Mouse (Mus musculus) fibroblast of lung, adult 2 months (primary cell): ENCODE results near the gene Reep1.

ENCODE experiments used
- DNase-seq: peaks from one replicate; pipeline ENCODE4 v3.0.0-alpha.2; 2011; ENCODE audit warnings: low read depth

Reep1 gene

GRCm38 (mm10) chr6:71780431-71780830 is 73.1 kb downstream of the Reep1 start:
- DNase-seq = no peak

GRCm38 (mm10) chr6:71783165-71783564 is 75.8 kb downstream of the Reep1 start:
- DNase-seq = peak; percentile 25

- no peak for DNase-seq
Observed at GRCm38 (mm10) chr6:71788348-71788747, 81.0 kb downstream of the Reep1 start.

GRCm38 (mm10) chr6:71791771-71792170 is 84.4 kb downstream of the Reep1 start:
- no peak for DNase-seq

- no peak for DNase-seq
Observed at GRCm38 (mm10) chr6:71799391-71799790, 92.0 kb downstream of the Reep1 start.

DNA sequence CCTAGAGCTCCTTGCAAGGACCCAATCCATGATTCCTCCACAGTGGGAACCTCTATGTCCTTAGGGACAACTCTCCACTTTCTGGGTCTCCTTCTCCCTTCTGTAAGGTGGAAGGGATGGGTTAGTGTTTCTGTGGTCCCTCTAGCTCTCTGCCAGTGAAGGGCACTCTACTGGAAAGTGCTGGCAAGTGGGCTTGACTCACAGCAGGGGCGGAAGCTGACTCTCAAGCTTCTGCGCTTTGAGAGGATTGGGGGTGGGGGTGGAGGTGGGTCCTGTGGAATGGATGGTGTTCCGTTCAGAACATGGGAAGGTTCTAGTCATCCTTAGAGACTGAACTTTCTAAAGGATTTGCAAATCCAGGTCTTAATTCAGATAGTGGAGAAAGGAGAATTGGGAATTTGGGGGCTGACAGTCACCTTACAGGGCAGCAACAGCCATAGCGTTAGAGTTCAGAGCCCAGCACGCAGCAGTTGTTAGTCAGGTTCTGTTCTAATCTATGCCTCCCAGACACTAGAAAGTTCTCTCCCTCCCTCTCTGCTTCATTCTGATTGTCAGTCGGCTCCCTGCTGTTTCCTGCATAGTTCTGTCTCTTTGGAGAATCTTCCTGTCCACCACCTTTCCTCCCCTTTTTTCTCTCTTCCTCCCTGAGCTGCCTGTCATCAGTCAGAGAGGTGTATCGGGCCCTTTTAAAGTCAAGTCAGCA is 93.8 kb downstream of the Reep1 start:
- DNase-seq = no peak

GRCm38 (mm10) chr6:71801714-71802094 is 94.3 kb downstream of the Reep1 start:
- no peak for DNase-seq

DNA sequence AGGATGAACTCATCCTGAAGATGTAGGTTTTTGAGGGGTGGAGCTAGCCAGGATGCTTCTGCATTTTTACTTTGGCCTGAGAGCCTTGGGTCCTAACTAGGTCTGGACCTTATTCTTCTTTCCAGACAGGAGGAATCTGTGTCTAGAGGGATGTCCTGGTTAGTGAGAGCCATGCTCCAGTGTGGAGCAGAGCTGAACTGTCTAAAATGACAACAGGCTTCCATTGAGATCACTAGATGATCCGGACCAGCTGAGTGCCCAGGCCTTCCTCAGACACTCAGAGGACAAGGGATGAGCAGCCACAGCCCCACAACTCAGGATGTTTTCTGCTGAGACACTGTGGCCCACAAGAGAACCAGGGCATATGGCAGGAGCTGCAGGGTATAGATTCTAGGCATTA is 96.2 kb downstream of the Reep1 start:
- DNase-seq = no peak

- DNase-seq = peak; percentile 66
Observed at GRCm38 (mm10) chr6:71804061-71804829, 96.9 kb downstream of the Reep1 start.

DNA sequence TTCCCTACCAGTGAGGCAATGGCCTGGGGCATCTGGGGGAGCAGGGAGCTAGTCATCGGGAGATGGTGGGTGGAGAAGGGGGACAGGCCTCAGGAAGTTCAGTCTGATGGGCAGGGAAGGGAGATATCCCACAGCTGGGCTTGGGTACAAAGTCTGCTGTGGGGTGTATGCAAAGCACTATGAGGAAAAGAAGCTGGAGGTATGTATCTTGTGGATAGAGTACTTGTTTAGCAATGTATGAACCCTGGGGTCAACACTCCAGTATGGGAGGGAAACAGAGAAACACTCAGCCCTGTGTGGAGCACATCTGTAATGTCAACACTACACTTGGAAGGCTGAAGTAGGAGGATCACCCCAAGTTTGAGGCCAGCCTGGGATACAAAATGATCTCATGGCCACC is 99.4 kb downstream of the Reep1 start:
- no peak for DNase-seq

DNA sequence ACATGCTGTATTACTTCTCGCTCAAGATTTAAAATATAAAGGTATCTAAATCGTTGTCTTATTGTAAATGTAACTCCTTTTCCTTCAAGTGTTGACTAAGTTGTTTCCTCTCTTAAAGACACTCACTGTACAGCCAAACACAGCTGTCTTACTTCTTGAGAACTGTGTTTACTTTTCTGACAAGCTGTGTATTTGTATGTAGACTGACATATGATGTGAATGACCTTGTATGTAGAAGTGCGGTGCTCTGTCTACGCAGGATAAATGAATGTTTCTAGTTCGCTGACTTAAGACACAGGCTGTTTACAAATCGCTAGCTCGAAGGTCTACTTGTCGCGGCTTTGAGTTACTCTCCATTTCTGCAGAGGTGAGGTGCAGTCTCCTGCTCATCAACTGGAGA is 102.5 kb downstream of the Reep1 start:
- DNase-seq = no peak

DNA sequence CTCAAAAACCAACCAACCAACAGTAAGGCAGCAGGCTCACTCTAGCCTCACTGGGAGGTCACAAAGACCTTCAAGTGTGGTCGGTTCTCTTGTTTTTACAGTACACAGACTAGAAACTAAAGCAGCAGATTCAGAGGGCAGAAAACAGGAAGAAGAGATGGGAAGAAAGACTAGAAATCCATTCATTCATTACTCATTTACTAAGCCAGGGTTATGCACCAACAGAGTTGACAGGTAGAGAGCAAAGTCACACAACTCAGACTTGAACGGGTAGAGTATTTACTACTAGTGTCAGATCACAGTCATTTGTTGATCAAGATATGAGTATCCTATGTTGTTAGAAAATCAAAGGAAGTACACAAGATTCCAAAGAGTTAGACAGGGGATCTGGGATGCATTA is 105.5 kb downstream of the Reep1 start:
- DNase-seq = no peak

- no peak for DNase-seq
Observed at GRCm38 (mm10) chr6:71819764-71820292, 112.5 kb downstream of the Reep1 start.

DNA sequence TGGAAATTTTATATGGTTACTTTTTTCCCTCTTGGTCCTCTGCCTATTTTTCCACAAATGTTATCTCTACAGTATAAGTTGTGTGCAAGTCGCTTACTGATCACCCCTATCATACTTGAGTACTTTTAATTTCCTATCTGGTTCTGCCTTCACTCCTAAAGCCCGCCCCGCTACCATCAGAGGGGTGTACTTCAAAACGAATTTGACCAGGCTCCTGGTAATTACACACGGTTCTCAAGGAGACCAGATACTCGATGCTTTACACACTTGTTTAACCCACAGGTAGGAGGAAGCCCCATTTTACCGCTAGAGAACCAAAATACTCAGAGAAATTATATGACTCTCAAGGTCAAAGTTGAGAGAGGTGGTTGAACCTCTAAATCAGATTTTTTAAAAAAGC is 115.7 kb downstream of the Reep1 start:
- DNase-seq = no peak

GRCm38 (mm10) chr6:71823488-71823887 is 116.1 kb downstream of the Reep1 start:
- DNase-seq = peak; percentile 70

- no peak for DNase-seq
Observed at GRCm38 (mm10) chr6:71823961-71824360, 116.6 kb downstream of the Reep1 start.

DNA sequence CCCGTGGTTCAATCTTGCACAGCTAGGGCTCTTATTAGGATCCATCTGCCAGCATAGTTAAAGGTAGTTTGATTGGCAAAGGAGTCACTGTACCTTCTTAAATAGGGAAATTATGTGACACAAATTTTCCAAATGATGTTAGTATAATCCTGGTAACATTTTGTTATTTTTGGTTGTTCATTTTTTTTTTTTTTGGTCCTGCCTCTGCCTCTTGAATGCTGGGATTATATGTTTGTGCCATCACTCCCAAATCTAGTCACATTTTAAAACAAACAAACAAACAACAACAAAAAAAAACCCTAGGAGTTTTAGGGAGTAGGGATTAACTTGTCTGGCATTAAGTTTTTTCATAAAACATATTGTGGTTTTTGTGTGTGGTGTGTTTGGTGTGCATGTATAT is 119.5 kb downstream of the Reep1 start, which contains the start of gene Mrpl35:
TSS of gene Mrpl35 (minus strand) at position 101 of the 400 bp plus-strand sequence.
- no peak for DNase-seq

GRCm38 (mm10) chr6:71829768-71830167 is 122.4 kb downstream of the Reep1 start:
- DNase-seq = no peak

GRCm38 (mm10) chr6:71830690-71831580 is 123.6 kb downstream of the Reep1 start, which contains the start of gene Immt:
Gene Immt, plus strand, starts transcription at chr6:71831331.
- DNase-seq = peak; percentile 93

GRCm38 (mm10) chr6:71831581-71831960 is 124.2 kb downstream of the Reep1 start:
- peak; percentile 93 for DNase-seq

- DNase-seq = no peak
Observed at GRCm38 (mm10) chr6:71836811-71837210, 129.4 kb downstream of the Reep1 start.

DNA sequence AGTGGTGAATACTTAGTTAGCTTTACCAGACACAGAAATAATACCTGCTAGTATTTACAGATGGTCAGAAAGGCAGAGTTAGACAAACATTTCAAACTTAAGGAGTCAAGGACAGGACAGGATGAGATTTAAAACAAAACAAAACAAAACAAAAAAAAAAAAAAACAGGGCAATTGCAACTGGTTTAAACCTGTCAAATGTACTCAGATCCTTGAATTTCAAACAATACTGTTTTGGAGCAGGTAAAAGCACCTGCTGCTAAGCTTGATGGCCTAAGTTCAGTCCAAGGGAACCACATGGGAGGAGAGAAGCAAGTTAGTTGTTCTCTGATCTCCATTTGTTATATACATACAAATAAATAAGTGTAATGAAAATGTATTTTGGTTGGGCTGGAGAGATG is 132.5 kb downstream of the Reep1 start:
- no peak for DNase-seq
